Mouse (Mus musculus): ENCODE data around the gene Dlgap4.

- TF ChIP-seq CTCF (conservative IDR thresholded peaks at IDR 0.05; ENCODE audit: low read length) (peak; percentile 55), NANOG (IDR thresholded peaks at IDR 0.05; ENCODE audit: borderline replicate concordance, low read length) (no peak)
Measured at GRCm38 (mm10) chr2:156787776-156788105, 174.2 kb downstream of the Dlgap4 start.
